Mouse (Mus musculus) C2C12 (cell line): Measurements from ENCODE around the gene Mum1.

Experiments
- CEBPB ChIP-seq: IDR thresholded peaks from one replicate; pipeline ENCODE4 v1.6.1; 2011; ENCODE audit warnings: low read depth, mild to moderate bottlenecking, control low read depth, moderate library complexity
- CTCF ChIP-seq: IDR thresholded peaks from one replicate; pipeline ENCODE4 v1.5.1; 2011; ENCODE audit not compliant: control insufficient read depth, insufficient read depth, insufficient read length

DNA sequence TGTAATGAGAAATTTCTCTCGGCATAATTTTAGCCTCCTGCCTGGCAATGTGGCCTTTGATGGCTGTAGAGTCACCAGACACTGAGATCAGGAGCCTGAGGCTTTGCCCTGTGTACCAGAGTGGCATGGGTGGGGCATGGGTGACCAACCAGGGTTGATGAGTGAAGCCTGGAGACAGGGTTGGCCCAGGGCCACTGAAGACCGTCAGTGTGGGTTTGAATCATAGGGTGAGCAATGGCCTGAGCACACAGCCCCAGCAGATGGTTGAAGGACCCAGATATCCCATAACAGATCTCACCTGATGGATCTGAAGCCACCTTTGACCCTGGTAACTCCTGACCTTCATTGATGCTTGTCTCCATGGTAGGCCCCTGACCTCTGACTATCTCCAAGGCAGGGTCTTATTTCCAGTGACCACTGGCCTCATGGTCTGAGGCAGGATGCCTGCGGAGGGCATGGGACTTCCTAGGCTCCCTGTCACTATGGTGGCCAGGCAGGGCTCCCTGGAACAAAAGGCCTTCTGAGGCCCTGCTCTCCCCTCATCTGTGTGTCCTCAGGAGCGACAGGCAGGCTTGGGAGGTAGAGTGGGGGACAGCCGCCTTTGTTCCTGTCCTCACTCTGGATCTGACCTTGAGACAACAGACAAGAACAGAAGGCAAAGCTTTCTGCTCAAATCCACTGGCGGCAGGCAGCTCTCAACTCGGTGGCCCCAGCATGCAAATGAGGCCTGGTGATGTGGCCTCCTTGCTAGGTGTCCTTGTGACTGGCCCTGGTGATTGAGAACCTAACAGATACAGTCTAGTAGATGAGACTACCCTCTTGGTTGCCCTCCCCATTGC is 48.6 kb upstream of the Mum1 start:
- TF ChIP-seq CTCF, result no peak
- TF ChIP-seq CEBPB, result no peak
